Mouse (Mus musculus) urinary bladder, adult 18-20 months (tissue): ENCODE data around the gene Cpeb4.
"Not testable (repeated sequence)": the region's sequence is repeated elsewhere in the genome, so short reads cannot be mapped to it uniquely, and the experiment has no call there.

Experiments
- DNase-seq, 2 experiments: peaks; one replicate each; pipeline ENCODE4 v3.0.0; 2022; ENCODE audit warnings: low spot score in 2 of 2, mixed read lengths in 2 of 2

The Cpeb4 gene

GRCm38 (mm10) chr11:31871911-31872310 is at the start of gene Cpeb4:
Gene Cpeb4, plus strand, starts transcription at chr11:31872211.
- no peak for DNase-seq

GRCm38 (mm10) chr11:31822556-31822955 is 49.5 kb upstream of the Cpeb4 start:
- no peak for DNase-seq

GRCm38 (mm10) chr11:31823513-31823912 is 48.5 kb upstream of the Cpeb4 start:
- no peak for DNase-seq

- peak; percentile 54 to 60 for DNase-seq
These were observed 47.4 kb upstream of the Cpeb4 start for GRCm38 (mm10) chr11:31824504-31825166.

- DNase-seq, result no peak
These were observed 43.8 kb upstream of the Cpeb4 start for GRCm38 (mm10) chr11:31828011-31828770.

- no peak for DNase-seq
These were observed 43.3 kb upstream of the Cpeb4 start for GRCm38 (mm10) chr11:31828771-31829072.

- DNase-seq, result no peak
These were observed 41.5 kb upstream of the Cpeb4 start for GRCm38 (mm10) chr11:31830213-31831151.

GRCm38 (mm10) chr11:31831451-31831850 is 40.6 kb upstream of the Cpeb4 start:
- no peak for DNase-seq

- no peak for DNase-seq
These were observed 40.0 kb upstream of the Cpeb4 start for GRCm38 (mm10) chr11:31831983-31832382.

- no peak for DNase-seq
These were observed 39.5 kb upstream of the Cpeb4 start for GRCm38 (mm10) chr11:31832439-31832980.

GRCm38 (mm10) chr11:31833506-31833905 is 38.5 kb upstream of the Cpeb4 start:
- no peak for DNase-seq

- no peak for DNase-seq
These were observed 36.7 kb upstream of the Cpeb4 start for GRCm38 (mm10) chr11:31835352-31835751.

- no peak for DNase-seq
These were observed 34.8 kb upstream of the Cpeb4 start for GRCm38 (mm10) chr11:31837243-31837642.

GRCm38 (mm10) chr11:31837753-31838152 is 34.3 kb upstream of the Cpeb4 start:
- no peak for DNase-seq

GRCm38 (mm10) chr11:31838442-31839083 is 33.4 kb upstream of the Cpeb4 start:
- no peak for DNase-seq

- no peak for DNase-seq
These were observed 32.9 kb upstream of the Cpeb4 start for GRCm38 (mm10) chr11:31839084-31839460.

GRCm38 (mm10) chr11:31842171-31842959 is 29.6 kb upstream of the Cpeb4 start:
- no peak for DNase-seq

GRCm38 (mm10) chr11:31843177-31843833 is 28.7 kb upstream of the Cpeb4 start:
- no peak for DNase-seq

- DNase-seq, result no peak
These were observed 28.2 kb upstream of the Cpeb4 start for GRCm38 (mm10) chr11:31843834-31844188.

- not testable (repeated sequence) for DNase-seq
These were observed 26.9 kb upstream of the Cpeb4 start for GRCm38 (mm10) chr11:31845111-31845510.
